Mouse (Mus musculus) mature B cell (primary cell): ENCODE results near the gene St6galnac6.

Source experiments
- in situ Hi-C: fragments of 300-500 bp; cut with MboI; formaldehyde crosslinking; loops from 2 replicates; pipeline ENCODE4 v1.14.3; 2019

The St6galnac6 gene

DNA sequence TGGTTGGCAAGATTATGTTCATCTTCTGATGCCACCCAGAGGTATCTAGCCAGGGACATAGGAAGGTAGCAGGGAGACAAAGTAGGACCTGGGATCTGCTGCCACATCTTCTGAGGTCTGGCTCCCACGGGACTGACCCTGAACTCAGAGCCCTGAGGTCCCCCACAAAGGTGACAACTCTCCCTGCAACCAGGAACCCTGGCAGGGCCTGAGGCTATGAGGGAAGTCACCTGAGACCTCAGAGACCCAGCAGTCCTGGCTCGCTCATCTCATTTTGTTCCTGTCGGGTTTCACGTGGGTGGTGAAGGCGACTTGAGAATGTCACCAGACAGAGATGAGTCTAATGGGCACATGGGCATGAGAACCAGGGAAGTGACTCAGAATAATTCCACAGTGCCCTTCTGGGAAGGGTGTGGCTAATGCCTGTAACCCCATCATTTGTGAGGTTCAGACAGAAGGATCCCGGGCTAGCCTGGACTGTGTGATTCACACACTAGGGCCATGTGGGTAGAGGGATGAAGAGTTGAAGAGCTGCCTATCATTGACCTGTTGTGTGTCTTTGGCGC lies 14.3 kb upstream of the St6galnac6 start:
- in situ Hi-C loops: no loop called here

DNA sequence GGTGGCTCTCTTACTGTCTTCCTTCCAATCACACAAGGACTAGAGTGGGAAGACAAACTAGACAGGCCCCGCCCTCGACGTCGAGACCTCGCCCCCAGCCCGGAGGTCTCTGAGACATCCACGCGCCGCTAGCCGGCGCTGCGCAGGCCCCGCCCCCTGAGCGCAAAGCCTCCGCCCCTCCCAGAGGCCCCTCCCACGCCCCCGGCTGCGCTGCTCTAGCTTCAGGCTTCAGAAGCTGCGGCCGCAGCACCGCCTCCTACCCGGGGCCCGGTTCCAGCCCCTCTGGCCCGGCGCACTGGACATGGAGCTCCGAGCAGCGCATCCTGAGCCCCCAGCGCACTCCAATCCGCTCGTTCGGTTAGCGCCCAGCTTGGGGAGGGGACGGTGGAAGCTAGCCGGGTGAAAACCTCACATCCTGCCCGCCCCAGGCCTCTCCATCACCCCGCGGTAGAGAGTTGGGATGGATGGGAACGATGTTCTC lies 12.6 kb upstream of the St6galnac6 start, which contains the start of gene St6galnac4:
TSS of gene St6galnac4 (plus strand) at position 225 of the 481 bp plus-strand sequence.
- in situ Hi-C loops: no loop called here

DNA sequence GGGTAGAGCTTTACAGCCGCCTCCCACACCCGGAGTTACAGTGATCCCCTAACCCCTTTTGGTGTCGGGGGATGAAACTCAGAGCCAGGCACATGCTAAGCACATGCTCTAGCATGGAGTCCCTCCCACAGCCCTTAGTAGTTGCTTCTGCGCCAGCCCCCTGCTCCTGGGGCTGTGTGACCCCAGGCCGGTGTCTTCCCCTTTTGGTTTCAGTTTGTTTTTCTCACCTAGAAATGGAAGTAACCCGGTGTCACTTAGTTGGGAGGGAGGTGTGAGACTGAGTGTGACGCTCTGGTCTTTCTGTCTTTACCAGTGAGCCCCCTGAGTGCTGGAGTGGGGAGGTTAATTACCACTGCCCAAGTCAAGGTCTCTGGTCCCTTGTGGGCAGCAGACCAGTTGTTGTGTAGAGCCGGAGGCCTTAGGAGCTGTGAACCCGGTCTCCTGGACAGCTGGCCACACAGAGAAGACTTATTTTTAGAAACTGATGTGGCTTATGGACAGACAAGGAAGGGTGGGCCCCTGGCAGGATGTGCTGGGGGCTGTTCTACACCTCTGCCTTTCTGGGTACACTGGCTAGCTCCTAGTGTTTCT lies 11.7 kb upstream of the St6galnac6 start:
- in situ Hi-C loops: no loop called here

DNA sequence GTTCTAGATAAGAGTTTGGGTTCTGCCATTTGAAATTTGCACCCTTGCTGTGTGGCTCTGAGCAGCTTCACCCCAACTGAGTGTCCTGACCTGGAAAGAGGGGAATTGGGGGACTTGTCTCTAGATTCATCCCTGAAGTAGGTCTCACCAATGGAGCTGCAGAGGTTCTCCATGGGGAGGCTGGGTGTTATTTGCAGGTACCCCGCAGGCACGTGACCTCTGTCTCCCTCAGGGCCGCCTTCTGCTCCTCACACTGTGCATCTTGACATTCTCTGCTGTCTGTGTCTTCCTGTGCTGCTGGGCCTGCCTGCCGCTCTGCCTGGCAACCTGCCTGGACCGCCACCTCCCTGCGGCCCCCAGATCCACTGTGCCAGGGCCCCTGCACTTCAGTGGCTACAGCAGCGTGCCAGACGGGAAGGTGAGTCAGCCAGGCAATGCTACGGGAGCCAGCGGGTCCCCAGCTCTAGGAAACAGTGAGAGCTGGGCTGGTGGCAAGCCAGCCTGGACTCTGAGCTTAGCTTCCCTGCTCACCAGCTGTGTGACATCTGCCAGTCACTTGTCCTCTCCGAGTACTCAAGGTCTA lies 10.2 kb upstream of the St6galnac6 start:
- in situ Hi-C loops: no loop called here

DNA sequence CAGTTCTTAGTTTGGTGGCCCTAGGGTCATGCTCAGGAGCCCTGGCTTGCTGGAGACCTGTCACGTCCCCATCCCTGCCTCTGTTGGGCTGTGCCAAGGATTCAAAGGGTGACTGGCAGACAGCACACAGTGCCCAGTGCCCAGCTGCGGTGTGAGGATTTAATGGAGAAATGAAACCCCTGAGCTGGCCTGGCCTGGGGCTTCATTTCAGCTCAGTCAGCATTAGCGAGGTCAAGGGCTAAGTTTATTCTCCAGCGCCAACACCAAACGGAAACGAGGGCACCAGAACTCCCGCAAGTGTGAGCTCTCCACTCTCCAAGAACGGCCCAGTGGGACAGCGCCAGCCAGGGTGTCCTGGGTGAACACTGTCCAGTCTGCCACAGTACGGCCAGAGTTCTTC lies 9.3 kb upstream of the St6galnac6 start:
- in situ Hi-C loops: no loop called here

DNA sequence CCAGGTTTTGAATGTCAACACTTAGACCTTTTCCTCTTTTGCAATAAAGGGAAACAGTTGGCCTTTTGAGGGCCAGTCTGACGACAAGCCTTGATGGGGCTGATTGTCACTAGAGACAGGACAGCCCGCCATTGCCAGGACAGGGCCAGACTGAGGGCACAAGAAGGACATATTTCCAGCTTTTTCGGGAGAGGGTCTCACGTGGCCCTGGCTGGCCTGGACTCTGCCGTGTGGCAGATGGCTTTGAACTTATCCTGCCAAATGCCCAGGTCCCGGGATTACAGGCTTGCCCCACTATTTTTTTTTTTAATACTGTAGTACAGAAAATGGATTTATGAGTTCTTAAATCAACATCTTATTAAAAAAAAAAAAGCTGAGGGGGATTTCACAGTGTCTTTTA lies 8.3 kb upstream of the St6galnac6 start:
- in situ Hi-C loops: no loop called here

DNA sequence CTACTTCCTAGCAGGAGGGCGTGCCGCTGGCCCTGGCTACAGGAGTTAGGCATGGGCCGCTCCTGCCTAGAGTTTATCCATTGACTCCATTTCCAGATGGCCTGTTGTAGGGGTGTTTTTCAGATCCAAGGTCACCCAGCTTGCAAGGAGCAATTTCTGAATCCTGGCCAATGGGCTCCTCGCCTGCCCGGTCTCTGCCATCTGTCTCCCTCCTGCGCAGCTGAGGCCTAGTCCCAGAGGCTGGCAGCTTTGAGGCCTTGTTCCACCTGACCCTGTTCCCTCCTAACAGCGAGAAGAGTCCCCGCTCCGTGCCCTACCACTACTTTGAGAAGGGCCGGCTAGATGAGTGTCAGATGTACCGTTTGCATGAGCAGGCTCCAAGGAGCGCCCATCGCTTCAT lies 2.8 kb upstream of the St6galnac6 start:
- in situ Hi-C loops: no loop called here

DNA sequence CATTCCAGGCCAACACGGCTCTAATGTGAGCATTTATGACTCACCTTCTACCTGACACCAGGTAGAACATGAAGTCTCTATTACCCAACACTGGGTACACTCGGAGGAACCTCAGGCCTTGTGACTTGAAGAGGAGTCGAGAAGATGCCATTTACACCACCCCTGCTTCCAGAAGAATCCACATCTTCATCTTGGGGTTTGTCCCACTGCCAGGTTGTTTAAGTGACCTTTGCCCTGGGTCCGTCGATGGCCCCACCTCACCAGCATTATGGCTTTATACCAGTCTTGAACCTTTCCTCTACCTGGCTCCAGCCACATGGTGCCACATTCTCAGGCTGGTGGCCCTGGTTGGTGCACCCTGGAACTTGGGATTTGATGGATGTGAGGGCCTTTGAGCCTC lies 2.3 kb upstream of the St6galnac6 start:
- in situ Hi-C loops: no loop called here

DNA sequence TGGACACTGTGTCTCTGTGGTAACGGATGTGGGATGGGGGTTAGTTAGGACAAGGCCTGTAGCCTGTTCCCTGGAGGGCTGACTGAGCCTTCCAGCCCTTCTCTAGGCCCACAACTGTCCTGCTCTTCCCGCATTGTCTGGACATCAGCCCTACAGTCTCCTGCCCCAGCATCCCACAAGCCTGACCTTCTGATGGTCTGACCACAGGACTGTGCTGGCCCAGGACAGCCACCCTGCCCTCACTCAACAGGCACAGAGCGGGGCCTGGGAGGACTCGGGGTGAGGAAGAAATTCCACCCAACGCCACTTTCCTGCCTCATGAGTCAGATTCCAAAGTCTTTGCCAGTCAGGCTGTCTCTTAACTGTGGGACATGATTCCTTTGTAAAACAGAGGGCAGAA lies 1.8 kb upstream of the St6galnac6 start:
- in situ Hi-C loops: no loop called here

DNA sequence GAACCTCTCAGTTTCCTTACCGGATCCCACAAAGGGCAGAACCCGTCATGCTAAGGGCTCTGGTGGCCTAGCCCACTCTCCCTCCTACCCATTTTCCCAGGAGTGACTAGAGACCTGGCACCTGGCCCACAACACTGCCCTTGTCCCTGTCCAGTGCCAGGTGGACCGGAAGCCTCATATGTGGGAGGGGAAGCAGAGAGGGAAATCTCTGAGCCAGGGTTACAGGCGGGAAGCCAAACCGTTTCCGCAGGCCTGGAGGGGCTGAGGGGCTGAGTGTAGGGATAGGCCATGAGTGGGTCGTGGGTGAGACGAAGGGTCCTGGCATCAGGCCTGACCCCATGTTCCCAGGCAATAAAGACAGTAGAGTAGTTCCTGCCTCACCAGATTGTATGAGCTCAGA lies 1.0 kb upstream of the St6galnac6 start:
- in situ Hi-C loops: no loop called here

DNA sequence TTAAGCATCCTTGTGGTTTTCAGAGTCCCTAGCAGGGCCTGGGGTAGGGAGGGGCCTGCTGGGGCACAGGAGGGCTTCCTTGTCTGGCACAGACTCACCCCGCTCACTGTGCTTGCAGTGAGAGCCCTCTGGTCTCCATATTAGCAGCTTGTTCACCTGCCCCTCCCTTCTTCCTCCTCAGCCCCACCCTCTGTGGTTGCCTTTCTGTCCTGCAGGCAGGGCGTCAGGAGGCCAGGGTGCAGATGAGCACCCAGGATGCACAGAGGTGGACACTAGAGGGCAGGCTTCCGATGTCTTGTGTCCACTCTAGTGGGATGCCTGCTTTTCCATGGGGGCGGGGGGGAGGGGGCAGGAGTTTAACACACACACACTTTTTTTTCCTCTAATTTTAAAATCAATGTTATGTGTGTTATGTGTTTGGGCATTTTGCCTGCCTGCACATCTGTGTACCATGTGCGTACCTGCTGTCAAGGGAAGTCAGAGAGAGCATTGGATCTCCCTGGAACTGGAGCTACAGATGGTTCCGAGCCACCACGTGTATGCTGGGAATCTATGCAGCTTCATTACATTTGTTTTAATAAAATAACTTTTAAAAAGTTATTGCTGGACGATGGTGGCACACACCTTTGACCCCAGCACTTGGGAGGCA lies 2.0 kb downstream of the St6galnac6 start:
- in situ Hi-C loops: no loop called here

DNA sequence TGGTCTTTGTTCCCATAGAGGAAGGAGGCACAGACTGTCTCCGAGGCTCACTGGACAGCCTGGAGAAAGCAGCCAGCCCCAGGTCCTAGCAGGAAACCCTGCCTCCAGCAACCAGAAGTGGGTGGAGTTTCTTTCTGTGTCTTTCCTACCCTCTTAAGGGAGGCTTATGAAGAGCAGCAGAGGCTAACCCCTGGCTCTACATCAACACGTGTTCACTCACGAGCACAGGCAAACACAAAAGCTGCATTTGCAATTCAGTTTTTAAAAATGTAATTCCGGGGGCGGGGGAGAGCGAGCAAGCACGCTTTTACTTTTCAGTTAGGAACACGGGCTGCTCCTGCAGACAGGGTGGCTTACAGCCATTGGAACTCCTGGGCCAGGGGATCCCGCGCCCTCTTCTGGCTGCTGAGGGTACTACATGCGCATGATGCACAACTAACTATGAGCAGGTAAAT lies 3.1 kb downstream of the St6galnac6 start:
- in situ Hi-C loops: no loop called here

DNA sequence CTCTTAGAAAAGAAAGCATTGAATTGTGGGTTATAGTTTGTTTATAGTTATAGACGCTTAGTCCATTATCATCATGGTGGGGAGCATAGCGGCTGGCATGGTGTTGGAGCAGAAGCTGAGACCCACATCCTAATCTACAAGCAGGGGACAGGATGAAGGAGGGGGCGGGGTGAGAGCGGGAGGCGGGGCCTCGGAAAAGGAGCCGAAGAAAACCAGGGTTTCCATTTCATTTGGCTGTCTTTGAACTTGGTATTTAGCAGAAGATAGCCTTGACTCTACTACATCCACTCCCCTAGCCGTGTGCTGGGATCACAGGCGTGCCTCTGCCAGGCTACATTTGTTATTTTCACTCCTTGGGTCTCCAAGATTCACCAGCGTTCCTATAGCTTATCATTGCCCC lies 5.1 kb downstream of the St6galnac6 start:
- in situ Hi-C loops: no loop called here

DNA sequence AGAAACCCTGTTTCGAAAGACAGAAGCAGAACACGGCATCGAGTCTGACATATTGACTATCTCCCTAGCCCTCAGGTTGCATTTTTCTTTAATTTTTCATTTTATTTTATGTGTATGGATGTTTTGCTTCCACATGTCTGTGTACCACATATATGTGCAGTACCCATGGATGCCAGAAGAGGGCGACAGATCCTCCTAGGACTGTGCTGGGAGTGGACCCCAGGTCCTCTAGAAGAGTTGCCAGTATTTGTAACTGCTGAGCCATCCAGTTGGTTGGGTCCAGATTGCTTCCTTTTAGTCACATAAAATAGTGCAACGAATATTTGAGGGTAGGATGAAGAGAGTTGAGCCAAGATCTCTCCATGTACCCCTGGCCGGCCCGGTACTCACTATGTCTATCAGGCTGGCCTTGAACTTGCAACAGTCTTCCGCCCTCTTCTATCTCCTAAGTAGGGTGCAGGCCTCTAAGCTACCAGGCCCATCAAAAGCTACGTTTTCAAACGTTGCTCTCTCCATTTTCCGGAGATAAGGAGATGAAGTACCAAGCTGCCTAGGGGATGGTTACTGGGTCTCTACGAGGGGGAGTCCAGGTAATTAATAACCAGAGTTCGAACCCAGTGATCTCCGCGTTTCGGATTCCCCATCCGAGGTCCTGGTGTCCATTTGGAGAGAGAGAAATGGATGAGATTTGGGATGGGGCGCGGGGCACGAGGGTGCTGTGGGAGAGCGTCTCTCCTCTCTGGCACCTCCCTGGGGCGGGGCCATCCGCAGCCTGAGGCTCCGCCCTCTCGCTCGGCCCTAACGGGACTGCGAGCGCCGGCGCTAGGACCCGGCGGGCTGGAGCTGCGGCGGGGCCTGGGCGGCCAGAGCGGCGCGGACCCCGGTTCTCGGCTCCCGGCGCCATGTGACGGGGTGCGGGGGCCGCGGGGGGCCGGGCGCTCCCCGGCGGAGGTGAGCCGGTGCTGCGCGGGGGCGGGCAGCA lies 6.9 kb downstream of the St6galnac6 start:
- in situ Hi-C loops: no loop called here

DNA sequence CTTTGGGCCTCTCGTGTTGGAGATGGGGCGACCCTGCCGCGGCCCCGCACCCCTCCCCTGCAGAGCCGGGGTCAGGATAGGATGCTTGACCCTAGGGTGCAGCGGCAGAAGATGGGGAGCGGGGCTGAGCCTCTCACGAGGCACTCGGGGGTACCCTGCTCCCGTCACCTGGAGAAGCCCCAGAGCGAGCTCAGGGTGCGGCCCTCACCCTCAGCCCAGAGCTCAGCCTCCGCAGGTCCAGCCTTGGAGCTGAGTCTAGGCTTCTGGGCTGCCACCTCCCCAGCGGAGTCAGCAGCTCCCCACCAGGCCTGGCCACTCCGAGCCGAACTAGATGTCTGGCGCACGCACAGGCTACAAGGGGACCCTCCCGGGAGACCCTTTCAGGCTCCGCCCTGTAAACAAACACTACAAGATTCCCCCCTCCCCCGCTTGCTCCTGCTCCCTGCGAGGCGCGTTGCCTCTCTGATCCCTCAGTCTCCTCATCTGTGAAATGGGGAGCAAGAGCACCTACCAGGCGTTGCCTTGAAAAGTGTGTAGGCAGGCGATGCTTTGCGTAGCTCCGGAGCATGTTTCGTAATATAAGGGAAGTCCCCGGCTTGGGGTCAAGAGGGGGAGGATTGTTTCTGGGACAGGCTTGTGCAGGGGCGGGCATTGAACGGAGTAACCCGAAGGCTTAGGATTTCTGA lies 7.9 kb downstream of the St6galnac6 start:
- in situ Hi-C loops: no loop called here

DNA sequence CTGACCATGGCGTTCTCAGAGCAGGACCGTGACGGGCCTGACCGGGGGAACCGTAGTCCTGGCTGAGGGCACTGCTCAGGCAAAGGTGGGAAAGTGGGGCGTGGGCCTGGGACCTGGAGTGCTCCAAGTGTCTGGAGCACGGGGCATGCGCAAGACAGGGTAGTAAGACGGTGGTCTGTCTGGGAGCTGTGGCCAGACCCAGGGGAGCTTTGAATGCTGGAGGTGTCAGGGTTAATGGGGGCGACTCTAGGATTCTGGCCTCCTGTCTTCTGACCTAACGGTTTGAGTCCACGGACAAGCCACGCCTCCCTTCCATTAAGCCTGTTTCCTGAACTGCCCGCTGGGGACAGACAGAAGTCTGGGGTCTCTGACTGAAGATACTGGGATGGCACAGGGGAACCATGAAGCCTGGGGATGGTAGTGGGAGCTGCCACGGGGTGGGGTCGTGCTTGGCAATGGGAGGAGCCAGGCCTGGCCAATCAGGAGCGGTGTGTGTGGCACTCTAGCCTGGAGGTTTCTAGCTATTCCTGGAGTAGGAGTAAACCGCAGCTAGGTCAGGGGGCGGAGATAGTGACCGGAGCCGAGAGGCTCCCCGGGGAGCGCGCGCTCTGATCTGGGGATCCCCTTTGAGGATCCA lies 8.8 kb downstream of the St6galnac6 start:
- in situ Hi-C loops: no loop called here

DNA sequence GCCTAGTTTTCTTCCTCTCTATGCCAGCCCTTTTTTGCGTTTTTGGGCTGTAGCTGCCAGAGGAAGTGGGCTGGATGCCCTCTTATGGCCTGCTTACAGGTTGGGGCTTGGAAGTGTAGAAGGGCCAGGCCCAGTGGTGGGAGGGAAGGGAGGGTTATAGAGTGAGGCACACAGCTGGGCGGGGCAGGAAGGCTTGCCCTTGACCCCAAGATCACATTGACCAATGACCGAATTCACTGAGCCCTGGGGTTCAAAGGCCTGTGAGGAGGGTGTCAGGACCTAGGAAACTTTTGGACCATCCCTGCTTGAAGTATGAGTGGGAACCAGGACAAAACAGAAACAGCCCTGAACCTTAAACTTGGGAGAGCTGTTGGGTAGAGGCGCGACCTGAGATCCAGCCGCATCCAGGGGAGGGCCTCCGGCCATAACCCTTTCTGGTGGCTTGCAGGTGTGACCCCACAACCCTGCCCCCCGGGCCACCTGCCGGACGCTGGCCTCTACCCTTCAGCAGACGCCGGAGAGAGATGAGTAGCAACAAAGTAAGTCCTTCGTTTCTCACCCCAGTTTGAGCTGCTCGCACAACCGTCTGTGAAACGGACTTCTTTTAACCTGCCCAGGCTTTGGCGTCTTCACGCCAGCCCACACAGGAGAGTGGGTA lies 9.4 kb downstream of the St6galnac6 start:
- in situ Hi-C loops: no loop called here

DNA sequence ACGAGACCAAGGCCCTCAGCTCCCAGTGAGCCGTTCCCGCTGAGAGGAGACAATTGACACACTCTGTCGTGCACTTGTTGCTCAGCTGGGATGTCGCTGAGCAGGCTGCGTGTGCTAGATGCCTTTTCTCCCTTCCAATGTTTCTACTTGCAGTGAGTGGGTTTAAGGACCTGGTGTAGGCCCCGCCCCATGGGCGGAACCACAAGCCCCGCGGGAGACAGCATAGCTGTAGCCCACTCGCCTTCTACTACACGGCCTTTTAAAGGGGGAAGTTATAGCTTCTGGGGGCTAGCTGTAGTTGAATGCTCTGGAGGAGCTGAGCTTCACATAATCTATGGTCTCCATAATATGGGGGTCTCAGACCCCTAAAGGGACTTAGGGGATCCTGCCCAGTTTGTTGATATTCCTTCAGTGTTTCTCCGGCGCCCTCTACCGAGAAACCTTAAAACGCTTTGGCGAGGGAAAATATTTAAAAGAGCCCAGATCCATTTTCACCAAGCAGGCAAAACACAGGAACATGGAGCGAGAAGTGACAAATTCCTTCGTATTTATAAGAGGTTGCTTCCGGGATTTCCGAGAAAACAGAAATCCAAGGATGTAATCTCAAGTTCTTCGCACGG lies 11.2 kb downstream of the St6galnac6 start:
- in situ Hi-C loops: no loop called here

DNA sequence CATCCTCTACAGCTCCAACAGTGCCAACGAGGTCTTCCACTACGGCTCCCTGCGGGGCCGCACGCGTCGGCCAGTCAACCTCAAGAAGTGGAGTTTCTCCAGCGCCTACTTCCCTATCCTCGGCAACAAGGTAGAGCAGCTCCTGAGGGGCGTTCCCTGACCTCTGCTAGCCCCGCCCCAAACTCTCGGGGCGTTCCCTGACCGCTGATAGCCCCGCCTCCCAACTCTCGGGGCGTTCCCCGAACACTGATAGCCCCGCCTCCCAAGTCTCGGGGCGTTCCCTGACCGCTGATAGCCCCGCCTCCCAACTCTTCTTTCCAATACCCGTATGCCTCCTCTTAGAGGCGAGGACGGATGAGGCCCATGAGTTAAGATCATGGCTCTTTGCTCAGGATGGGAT lies 12.8 kb downstream of the St6galnac6 start:
- in situ Hi-C loops: no loop called here

DNA sequence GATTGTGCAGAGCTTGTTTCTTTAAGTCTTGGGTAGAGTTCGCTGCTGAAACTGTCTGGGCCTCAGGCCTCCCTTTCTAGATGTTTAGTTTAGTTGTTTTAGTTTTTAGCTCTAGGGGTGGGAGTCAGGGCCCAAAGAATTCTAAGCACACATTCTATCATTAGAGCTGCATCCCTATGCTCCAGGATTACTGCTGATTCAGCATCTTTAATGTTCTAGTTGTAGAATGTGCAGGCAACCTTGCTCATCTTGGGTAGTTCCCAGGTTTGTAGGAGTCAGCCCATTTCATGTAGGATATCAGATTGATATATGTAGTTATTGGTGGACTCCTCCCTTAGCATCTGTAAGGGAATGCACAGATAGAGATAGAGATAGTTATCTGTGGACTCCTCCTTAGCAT lies 17.6 kb downstream of the St6galnac6 start:
- in situ Hi-C loops: no loop called here
